Mouse (Mus musculus) kidney, adult 2 months (tissue): ENCODE data around the gene Mmp21.

Experiments used
- CTCF ChIP-seq: fragments of 200-500 bp; conservative IDR thresholded peaks from 2 replicates; pipeline ENCODE4 v1.5.1; 2011; ENCODE audit warnings: low read depth, mild to moderate bottlenecking, control low read depth, low read length, moderate library complexity, mixed read lengths; ENCODE audit not compliant: insufficient read depth, insufficient read length
- POLR2A ChIP-seq: fragments of 200-500 bp; IDR thresholded peaks from one replicate; pipeline ENCODE4 v1.6.1; 2011; ENCODE audit warnings: low read depth, low read length, control low read depth

GRCm38 (mm10) chr7:133669946-133670345, 9.9 kb downstream of the Mmp21 start:
- no peak for TF ChIP-seq POLR2A
- no peak for TF ChIP-seq CTCF
